Mouse (Mus musculus): ENCODE measurements at regions not wholly inside any gene's neighbourhood (a gene's known extent, or its start where the extent isn't known, plus 50 kb on each side); places are given as distances from the start of the nearest gene placed in this dataset.

DNA sequence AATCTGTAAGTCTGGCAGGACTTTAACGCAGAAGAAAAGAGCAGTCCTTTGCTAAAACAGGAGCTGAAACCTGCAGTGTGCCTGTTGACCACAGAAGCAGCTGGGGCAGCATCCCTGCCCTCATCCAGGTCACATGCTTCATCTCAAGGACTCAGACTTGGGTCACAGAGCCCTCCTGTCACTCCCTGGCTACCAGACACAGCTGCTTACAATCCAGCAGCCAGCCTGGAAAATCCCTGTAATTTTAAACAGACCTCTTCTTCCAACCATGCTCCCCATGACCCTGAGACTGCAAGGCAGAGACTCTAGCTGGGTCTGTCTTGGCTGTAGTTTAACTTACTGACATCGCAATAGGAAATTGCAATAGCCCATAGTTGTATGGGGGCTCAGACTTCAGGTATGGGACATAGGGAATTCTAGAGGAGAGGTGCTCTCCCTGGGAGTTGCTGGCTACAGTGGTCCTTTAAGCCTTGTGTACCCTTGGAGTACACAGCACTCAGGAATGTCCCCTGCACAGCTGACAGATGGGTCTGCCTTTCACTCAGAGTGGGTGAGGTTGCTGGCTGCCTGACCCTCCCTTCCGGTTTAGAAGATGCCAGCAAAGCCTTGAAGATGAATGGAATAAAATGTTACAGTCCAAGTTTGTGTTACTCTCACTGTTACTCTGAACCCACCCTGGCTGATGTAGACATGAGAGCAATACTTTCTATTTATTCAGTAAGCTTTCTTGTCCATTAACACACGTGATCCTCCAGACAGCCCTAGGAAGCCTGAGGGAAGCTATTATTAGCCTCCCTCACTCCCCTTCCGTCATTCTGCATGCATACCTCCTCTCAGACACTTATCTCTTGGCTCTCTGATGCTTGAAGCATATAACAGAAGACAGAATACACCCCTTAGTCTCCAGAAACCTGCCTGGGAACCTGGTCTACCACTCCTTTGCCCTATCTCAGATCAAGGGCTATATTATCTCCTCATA lies 159.7 kb downstream of the Sox11 start:
- ATAC-seq (replicated peaks): no peak
- 52% methylated on average over 5 of the region's 5 CpGs for WGBS

DNA sequence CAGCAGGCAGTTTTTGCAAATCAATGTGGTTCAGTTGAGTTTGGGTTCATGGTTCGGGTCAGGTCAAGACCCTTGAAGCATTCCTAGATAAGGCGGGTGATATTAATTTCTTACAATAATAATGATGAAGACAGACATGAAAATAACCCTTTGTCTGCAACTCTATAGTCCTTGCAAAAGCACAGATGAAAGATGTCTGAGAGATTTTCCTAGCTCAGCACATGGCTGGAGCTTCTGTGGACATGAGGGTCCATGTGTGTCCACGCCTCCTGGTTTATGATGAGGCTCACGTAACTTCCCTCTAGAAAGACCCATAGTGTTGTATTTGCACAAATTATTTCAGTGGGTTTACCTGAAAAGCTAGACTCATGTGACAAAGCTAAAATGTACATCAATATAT lies 168.8 kb downstream of the Sox11 start:
- no peaks in the 10 kb centered on the region for H3K27me3 ChIP-seq
- 97% methylated on average over 4 of the region's 4 CpGs for WGBS
- no peak overlapping the region for H3K4me3 ChIP-seq
- H3K27ac ChIP-seq (replicated peaks): no peak overlapping the region
- H3K9me3 ChIP-seq: no peaks in the 10 kb centered on the region
- no peaks in the 10 kb centered on the region for H3K36me3 ChIP-seq
- no peak overlapping the region for H3K9ac ChIP-seq (replicated peaks)
- H3K4me1 ChIP-seq: no peaks in the 10 kb centered on the region
- ATAC-seq (replicated peaks): no peak
- H3K4me2 ChIP-seq (replicated peaks): no peak overlapping the region

More for the DNA sequence above, 159.7 kb downstream of the Sox11 start:
- Histone ChIP-seq H3K9ac (replicated peaks) (no peak overlapping the region), H3K4me2 (replicated peaks) (no peak overlapping the region), H3K4me3 (no peak overlapping the region), H3K27me3 (no peaks in the 10 kb centered on the region), H3K9me3 (no peaks in the 10 kb centered on the region), H3K27ac (replicated peaks) (peak overlapping the region; percentile 42; the same call in 1 of the 2 replicates), H3K36me3 (no peaks in the 10 kb centered on the region), H3K4me1 (peaks cover 12% of the 10 kb centered on the region)

DNA sequence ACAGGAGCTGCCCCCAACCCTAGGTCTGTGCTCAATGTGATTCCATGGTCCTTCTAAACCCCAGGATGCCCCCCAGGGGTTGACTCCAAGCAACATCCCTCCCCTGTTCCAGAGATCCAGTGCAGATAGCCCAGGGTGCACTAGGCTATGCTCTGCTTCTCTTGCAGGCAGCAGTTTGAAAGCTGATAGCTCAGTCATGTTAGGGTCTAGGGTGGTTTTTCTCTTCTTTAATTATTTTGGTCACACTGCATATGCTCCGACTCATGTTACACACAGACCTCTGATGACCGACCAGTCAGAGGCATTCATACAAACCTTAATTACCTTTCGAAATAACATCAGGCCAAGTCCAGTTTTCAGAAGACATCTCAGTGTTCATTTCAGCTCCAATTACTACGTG lies 169.2 kb downstream of the Sox11 start:
- ATAC-seq (replicated peaks): no peak
- Histone ChIP-seq H3K27ac (replicated peaks) (no peak overlapping the region), H3K27me3 (no peaks in the 10 kb centered on the region), H3K9ac (replicated peaks) (no peak overlapping the region), H3K4me1 (no peaks in the 10 kb centered on the region), H3K4me2 (replicated peaks) (no peak overlapping the region), H3K36me3 (no peaks in the 10 kb centered on the region), H3K9me3 (no peaks in the 10 kb centered on the region), H3K4me3 (no peak overlapping the region)
- 83% methylated on average over 4 of the region's 4 CpGs for WGBS

DNA sequence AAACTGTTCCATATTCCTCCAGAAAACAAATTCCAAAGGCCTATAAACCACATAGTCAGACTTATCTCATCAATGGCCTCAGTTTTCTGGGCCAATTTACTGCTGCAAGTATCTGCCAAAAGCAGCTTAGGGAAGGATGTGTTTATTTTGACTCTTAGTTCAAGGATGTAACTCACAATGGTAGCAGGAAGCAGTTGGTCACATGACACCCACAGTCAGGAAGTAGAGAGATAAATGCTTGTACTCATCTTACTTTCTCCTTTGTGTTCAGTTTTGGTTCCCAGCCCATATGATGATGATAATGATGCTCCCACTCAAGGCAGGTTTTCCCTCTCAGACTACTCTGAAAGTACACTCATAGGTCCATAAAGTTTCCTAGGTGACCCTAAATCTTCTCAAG lies 170.8 kb downstream of the Sox11 start:
- Histone ChIP-seq H3K9ac (replicated peaks) (no peak overlapping the region), H3K36me3 (no peaks in the 10 kb centered on the region), H3K27me3 (no peaks in the 10 kb centered on the region), H3K4me2 (replicated peaks) (no peak overlapping the region), H3K4me1 (no peaks in the 10 kb centered on the region), H3K27ac (replicated peaks) (no peak overlapping the region), H3K9me3 (no peaks in the 10 kb centered on the region), H3K4me3 (no peak overlapping the region)
- no peak for ATAC-seq (replicated peaks)

DNA sequence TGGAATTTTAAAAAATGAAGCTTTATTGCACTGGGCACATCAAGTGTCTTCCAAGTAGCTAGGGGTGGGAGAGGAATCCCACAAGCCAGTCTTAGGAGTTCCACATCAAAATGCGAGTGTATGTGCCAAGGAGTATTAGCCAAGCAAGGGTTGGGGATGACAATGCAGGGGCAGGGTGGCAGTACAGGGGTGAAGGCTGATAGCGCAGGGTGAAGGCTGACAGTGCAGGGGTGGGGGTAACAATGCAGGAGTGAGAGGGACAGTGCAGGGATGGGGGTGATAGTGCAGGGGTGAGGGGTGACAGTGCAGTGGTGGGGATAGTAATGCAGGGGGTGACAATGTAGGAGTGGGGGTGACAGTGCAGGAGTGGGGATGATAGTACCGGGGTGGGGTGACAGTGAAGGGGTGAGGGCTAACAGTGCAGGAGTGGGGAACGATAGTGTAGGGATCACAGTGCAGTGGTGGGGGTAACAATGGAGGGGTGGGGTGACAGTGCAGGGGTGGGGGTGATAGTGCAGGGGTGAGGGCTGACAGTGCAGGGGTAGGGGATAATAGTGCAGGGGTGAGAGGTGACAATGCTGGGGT lies 177.4 kb downstream of the Sox11 start:
- H3K4me3 ChIP-seq: no peak overlapping the region
- H3K36me3 ChIP-seq: no peaks in the 10 kb centered on the region
- 0 out of 2 replicates have a peak, but pooled peaks have one; percentile 23 for ATAC-seq (replicated peaks)
- WGBS: 92% methylated on average over 4 of the region's 4 CpGs
- no peaks in the 10 kb centered on the region for H3K27me3 ChIP-seq
- H3K4me1 ChIP-seq: peaks cover 5% of the 10 kb centered on the region
- no peak overlapping the region for H3K9ac ChIP-seq (replicated peaks)
- H3K9me3 ChIP-seq: no peaks in the 10 kb centered on the region
- no peak overlapping the region for H3K4me2 ChIP-seq (replicated peaks)
- no peak overlapping the region for H3K27ac ChIP-seq (replicated peaks)

DNA sequence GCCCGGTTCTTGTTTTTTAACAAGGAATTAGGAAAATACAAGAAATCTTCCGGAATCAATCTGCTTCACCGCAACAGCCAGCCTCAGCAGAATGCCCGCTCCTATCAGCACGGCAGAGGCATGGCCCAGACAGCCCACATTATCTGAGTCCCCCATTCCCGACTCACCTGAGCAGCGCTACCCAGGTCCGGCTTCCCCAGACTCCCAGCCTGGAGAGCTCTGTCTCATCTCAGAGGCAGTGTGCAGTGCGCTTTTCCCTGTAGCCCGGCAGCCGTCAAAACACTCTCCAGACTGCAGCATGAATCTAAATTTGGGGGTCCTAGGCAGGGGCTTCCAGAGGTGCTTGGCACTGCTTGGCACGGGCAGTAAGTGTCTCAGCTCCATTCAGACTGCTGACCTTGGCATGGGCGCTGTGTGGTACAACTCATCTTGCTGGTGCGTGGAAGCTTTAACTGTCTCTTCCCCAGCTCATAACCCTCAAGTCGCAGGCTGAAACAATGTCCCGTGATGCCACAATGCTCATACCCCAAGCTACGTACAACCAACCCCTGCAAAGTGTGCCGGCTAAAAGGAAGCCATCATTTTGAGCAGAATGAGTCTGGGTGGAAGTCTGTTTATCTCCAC lies 182.2 kb downstream of the Sox11 start:
- no peak overlapping the region for H3K4me2 ChIP-seq (replicated peaks)
- peak overlapping the region; percentile 19; the same call in 1 of the 2 replicates for H3K9ac ChIP-seq (replicated peaks)
- no peaks in the 10 kb centered on the region for H3K36me3 ChIP-seq
- no peak overlapping the region for H3K4me3 ChIP-seq
- WGBS: 69% methylated on average over 18 of the region's 18 CpGs
- H3K4me1 ChIP-seq: peaks cover 30% of the 10 kb centered on the region
- H3K27ac ChIP-seq (replicated peaks): 0 out of 2 replicates have a peak overlapping the region, but pooled peaks have one; percentile 37
- ATAC-seq (replicated peaks): no peak; the same call in 1 of the 2 replicates
- H3K27me3 ChIP-seq: no peaks in the 10 kb centered on the region
- no peaks in the 10 kb centered on the region for H3K9me3 ChIP-seq

DNA sequence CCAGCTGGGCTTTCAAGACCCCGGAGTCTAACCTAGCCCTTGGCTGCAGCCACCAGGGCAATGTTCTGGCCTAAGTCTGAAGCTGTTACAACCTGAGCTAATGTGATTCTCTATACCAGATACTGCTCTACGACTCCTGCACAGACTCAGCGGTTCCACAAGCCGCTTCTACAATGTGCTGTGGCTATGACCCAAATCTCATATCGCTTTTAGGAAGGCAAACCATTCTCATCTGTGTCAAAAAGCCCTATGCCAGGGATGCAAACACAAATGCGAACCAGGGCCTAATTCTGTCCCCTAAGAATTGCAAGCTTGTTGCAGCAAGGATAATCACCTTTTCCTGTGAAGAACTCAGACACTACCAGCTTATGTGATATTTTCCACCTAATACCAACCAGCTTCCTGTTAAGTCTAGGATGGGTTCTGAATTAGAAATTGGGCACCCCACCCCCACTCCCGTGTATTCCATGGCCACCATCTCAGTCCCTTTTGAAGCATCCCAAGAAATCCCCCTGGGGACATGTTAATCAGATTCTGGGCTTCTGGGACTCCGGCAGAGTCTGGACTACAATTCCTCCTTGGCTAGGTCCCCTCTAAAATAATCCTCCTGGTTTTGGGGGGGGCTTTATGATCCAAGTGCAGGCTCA lies 182.8 kb downstream of the Sox11 start:
- H3K4me1 ChIP-seq: peaks cover 31% of the 10 kb centered on the region
- no peak overlapping the region for H3K4me3 ChIP-seq
- WGBS: 70% methylated on average over 8 of the region's 8 CpGs
- no peaks in the 10 kb centered on the region for H3K27me3 ChIP-seq
- no peaks in the 10 kb centered on the region for H3K9me3 ChIP-seq
- H3K4me2 ChIP-seq (replicated peaks): no peak overlapping the region
- no peak for ATAC-seq (replicated peaks)
- H3K36me3 ChIP-seq: no peaks in the 10 kb centered on the region
- 0 out of 2 replicates have a peak overlapping the region, but pooled peaks have one; percentile 37 for H3K27ac ChIP-seq (replicated peaks)
- H3K9ac ChIP-seq (replicated peaks): no peak overlapping the region

DNA sequence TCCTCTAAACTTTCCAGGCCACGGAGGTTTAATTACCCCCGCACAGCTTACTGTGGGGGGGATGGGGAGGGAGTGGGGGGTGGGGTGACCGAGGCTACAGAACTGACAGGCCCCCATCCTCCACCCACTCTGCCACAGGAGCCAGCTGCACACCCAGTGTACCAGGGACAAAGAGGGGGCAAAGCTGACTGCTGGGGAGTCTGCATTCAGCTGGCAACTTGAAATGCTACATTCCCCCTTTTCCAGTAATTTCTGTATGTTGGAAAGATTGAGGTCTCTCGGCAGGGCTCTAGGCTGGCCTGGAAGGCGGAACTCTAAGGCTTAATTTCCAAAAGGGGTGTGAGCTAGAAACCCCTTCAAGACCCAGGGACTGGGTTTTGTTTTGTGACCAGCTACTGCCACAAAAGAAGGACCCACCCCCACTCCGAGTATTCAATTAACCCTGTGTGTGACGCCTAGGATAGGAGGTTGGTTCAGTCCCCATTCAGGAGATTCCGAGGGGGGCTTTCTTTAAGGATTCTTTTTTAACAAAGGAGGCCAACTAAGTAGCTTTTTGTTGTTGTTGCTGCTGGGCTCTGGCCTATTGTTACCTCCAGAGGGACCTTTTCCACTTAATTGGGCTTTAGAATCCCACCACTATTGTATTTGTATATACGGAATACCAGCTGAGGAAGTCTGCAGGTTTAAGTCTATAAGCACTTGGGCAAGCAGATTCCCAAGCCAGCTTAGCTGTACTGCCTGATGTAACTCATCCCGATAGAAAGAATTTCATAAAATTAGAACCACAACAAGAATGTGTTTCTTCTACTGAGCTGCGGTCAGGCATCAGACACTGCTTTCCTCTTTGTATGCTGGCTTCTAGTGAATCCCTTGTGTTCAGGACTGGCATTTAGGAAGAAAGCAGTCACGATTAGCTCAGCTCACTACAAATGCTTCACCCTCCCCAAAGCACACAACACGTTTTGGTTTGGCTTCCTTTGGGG lies 191.2 kb downstream of the Sox11 start:
- Histone ChIP-seq H3K9ac (replicated peaks) (no peak overlapping the region), H3K36me3 (no peaks in the 10 kb centered on the region), H3K4me3 (no peak overlapping the region), H3K27me3 (no peaks in the 10 kb centered on the region), H3K4me2 (replicated peaks) (0 out of 2 replicates have a peak overlapping the region, but pooled peaks have one; percentile 5), H3K9me3 (no peaks in the 10 kb centered on the region), H3K27ac (replicated peaks) (peak overlapping the region; percentile 62), H3K4me1 (peaks cover 29% of the 10 kb centered on the region)
- 4% methylated on average over 13 of the region's 13 CpGs for WGBS
- ATAC-seq (replicated peaks): peak; percentile 83

DNA sequence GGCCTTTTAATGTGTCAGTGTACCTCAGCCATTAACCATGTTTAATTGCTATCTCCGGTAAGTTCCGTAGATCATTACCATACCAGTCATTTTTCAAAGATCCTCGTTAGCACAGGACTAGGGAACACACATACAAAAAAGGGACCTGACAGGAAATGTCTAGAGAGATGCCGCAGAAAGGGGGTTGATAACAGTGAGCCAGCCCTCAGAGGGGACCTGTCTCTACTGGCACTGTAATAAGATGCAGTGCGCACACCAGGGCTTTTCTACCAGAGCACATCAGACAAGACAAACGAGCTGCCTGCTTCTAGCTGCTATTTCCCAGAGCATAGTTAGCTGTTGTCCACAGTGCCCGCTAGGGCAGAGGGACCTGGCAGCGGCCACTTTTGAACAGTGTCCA lies 199.1 kb downstream of the Sox11 start:
- H3K9ac ChIP-seq (replicated peaks): no peak overlapping the region
- H3K4me1 ChIP-seq: peaks cover 24% of the 10 kb centered on the region
- no peaks in the 10 kb centered on the region for H3K36me3 ChIP-seq
- no peak overlapping the region for H3K4me3 ChIP-seq
- 44% methylated on average over 8 of the region's 8 CpGs for WGBS
- H3K27ac ChIP-seq (replicated peaks): no peak overlapping the region
- H3K4me2 ChIP-seq (replicated peaks): no peak overlapping the region
- H3K27me3 ChIP-seq: no peaks in the 10 kb centered on the region
- no peak for ATAC-seq (replicated peaks)
- no peaks in the 10 kb centered on the region for H3K9me3 ChIP-seq

DNA sequence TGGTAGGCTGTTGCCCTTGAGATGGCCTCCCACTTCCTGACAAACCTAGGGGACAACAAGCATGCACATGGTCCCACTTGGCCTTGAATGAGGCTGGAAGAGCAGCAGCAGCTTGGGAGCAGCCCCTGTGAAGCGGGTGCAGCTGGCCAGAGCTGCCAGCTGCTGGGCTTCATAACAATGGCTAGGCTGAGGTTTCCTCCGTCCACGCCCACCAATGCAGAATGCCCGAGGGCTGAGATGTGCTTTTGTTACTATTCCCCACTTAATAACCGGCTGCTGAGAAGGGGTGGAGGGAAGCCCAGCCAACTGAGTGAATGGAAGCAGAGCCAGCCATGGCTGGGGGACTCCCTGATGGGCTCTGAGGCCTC lies 202.1 kb downstream of the Sox11 start:
- ATAC-seq (replicated peaks): peak; percentile 84
- no peak overlapping the region for H3K9ac ChIP-seq (replicated peaks)
- H3K27me3 ChIP-seq: no peaks in the 10 kb centered on the region
- peaks cover 48% of the 10 kb centered on the region for H3K4me1 ChIP-seq
- no peak overlapping the region for H3K4me2 ChIP-seq (replicated peaks)
- no peaks in the 10 kb centered on the region for H3K36me3 ChIP-seq
- peak overlapping the region; percentile 89 for H3K27ac ChIP-seq (replicated peaks)
- H3K9me3 ChIP-seq: no peaks in the 10 kb centered on the region
- no peak overlapping the region for H3K4me3 ChIP-seq
- WGBS: 7% methylated on average over 5 of the region's 5 CpGs

Data from forebrain, embryonic 15.5 days (tissue).